Mouse (Mus musculus) testis, adult 2 months (tissue): ENCODE results near the gene Kctd10. TPM values are rescaled to one million over a fixed set of nuclear protein-coding genes. Genes with fewer than 3 reads are reported as not detected.

Experiments used
- H3K27ac ChIP-seq: fragments of 200-500 bp; 2 replicates; pipeline ENCODE4 v1.5.1; 2012; ENCODE audit warnings: low read depth, low read length; ENCODE audit not compliant: control insufficient read depth, insufficient read depth
- H3K27me3 ChIP-seq: fragments of 200-500 bp; 2 replicates; pipeline ENCODE4 v1.6.1; 2012; ENCODE audit warnings: mild to moderate bottlenecking, low read length, moderate library complexity; ENCODE audit not compliant: control insufficient read depth, insufficient read depth
- H3K36me3 ChIP-seq: fragments of 200-500 bp; 2 replicates; pipeline ENCODE4 v1.6.1; 2012; ENCODE audit warnings: mild to moderate bottlenecking, low read length; ENCODE audit not compliant: control insufficient read depth, insufficient read depth
- H3K4me1 ChIP-seq: fragments of 200-500 bp; 2 replicates; pipeline ENCODE4 v1.6.1; 2012; ENCODE audit warnings: low read length; ENCODE audit not compliant: control insufficient read depth, insufficient read depth
- H3K4me3 ChIP-seq: fragments of 200-500 bp; 2 replicates; pipeline ENCODE4 v1.5.1; 2012; ENCODE audit warnings: low read depth, mild to moderate bottlenecking, low read length, moderate library complexity, mixed read lengths; ENCODE audit not compliant: control insufficient read depth
- CTCF ChIP-seq: fragments of 200-500 bp; IDR thresholded peaks from 2 replicates; pipeline ENCODE4 v1.5.1; 2012; ENCODE audit warnings: low read depth, mild to moderate bottlenecking, inconsistent platforms, low read length, moderate library complexity; ENCODE audit not compliant: control insufficient read depth, insufficient read depth, insufficient replicate concordance
- POLR2A ChIP-seq: fragments of 200-500 bp; IDR thresholded peaks from 2 replicates; pipeline ENCODE4 v1.6.1; 2012; ENCODE audit warnings: low read depth, mild to moderate bottlenecking, inconsistent platforms, low read length, moderate library complexity; ENCODE audit not compliant: control insufficient read depth
- polyA plus RNA-seq: library from polyadenylated mRNA; depleted of rRNA; stranded (reverse); fragments of >200 nt; gene quantifications from 2 replicates; pipeline ENCODE4 v1.2.3, GENCODE M21; 2012

Kctd10 gene
- polyA plus RNA-seq, 1 experiment = 48.4 TPM

GRCm38 (mm10) chr5:114378177-114378920 lies 2.0 kb downstream of the Kctd10 start:
- Histone ChIP-seq H3K36me3 (no peaks in the 10 kb centered on the region), H3K4me1 (peaks cover 10% of the 10 kb centered on the region), H3K4me3 (no peak overlapping the region), H3K27me3 (no peaks in the 10 kb centered on the region), H3K27ac (no peak overlapping the region)
- no peak for TF ChIP-seq POLR2A
- no peak for TF ChIP-seq CTCF

GRCm38 (mm10) chr5:114374409-114375213 lies 5.7 kb downstream of the Kctd10 start:
- Histone ChIP-seq H3K4me1 (peaks cover 5% of the 10 kb centered on the region), H3K4me3 (no peak overlapping the region), H3K27me3 (no peaks in the 10 kb centered on the region), H3K27ac (no peak overlapping the region), H3K36me3 (no peaks in the 10 kb centered on the region)
- TF ChIP-seq CTCF = no peak
- 0 out of 2 replicates have a peak, but pooled peaks have one; percentile 21 for TF ChIP-seq POLR2A

- no peaks in the 10 kb centered on the region for H3K27me3 ChIP-seq
- no peak for TF ChIP-seq POLR2A
- TF ChIP-seq CTCF = no peak
- peaks cover 2% of the 10 kb centered on the region for H3K4me1 ChIP-seq
- no peak overlapping the region for H3K4me3 ChIP-seq
- no peaks in the 10 kb centered on the region for H3K36me3 ChIP-seq
- no peak overlapping the region for H3K27ac ChIP-seq
These were observed 6.7 kb downstream of the Kctd10 start for GRCm38 (mm10) chr5:114373581-114373980.

- H3K36me3 ChIP-seq = no peaks in the 10 kb centered on the region
- peaks cover 2% of the 10 kb centered on the region for H3K4me1 ChIP-seq
- no peaks in the 10 kb centered on the region for H3K27me3 ChIP-seq
- H3K27ac ChIP-seq = no peak overlapping the region
- TF ChIP-seq CTCF (no peak), POLR2A (no peak)
- H3K4me3 ChIP-seq = no peak overlapping the region
These were observed 7.1 kb downstream of the Kctd10 start for GRCm38 (mm10) chr5:114373174-114373573.

DNA sequence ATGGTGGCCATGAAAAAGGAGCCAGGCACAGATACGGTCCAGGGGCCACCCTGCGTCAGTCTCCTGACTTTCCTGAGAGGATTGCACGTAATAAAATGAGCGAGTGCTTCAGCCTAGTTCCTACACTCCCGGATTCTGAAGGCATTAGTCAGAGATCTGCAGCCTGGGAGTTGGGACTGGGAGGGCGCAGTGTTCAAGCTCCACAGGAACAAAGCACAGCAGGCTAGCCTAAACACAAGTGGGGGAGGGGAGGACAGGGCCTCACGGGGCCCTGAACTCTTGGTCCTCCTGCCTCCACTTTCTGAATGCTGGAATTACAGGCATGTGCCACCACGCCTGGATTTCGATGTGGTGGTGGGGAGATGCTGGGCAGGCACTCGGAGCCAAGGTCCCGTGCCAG lies 7.7 kb downstream of the Kctd10 start:
- Histone ChIP-seq H3K27ac (no peak overlapping the region), H3K4me3 (no peak overlapping the region), H3K27me3 (no peaks in the 10 kb centered on the region), H3K36me3 (no peaks in the 10 kb centered on the region), H3K4me1 (peaks cover 2% of the 10 kb centered on the region)
- no peak for TF ChIP-seq POLR2A
- TF ChIP-seq CTCF = no peak

DNA sequence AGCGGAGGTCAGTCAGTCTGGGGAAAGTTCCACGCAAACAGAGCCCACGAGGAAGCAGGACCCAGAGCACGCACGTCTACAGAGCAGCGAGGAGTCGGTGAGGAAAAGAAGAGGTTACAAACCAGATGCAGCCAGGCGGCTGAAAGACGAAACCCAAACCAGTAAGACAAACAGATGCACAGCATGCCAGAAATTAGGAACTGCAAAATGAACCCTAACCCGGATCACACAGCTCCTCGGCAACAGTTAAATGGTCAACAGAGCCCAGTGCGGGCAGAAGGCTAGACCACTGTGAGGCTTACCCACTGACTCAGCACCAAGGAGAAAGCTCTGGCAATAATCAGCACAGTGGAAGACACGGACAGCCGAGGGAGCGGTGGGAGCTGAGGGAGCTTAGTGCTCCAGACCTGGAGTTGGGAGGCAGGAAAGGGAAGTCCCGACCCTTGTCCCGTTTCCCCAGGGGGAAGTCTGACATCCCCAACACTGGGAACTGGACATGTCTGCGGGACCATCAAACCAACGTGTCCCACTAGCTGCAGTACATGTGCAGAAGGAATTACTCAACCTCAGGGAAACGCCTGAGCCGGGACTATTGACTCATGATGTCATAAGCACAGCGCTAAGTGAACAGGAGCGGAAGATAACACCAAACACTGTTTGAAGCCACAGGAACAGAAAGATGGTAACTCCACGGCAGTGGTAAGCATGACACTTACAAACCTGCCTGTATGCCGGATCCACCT lies 8.4 kb downstream of the Kctd10 start:
- Histone ChIP-seq H3K36me3 (no peaks in the 10 kb centered on the region), H3K27ac (no peak overlapping the region; the same call in 1 of the 2 replicates), H3K4me1 (no peaks in the 10 kb centered on the region; the same call in none of the 2 replicates), H3K27me3 (no peaks in the 10 kb centered on the region), H3K4me3 (no peak overlapping the region)
- no peak for TF ChIP-seq CTCF
- no peak for TF ChIP-seq POLR2A
